ENCODE assay signal across 15 mouse cellular contexts in the genomic region with DNA sequence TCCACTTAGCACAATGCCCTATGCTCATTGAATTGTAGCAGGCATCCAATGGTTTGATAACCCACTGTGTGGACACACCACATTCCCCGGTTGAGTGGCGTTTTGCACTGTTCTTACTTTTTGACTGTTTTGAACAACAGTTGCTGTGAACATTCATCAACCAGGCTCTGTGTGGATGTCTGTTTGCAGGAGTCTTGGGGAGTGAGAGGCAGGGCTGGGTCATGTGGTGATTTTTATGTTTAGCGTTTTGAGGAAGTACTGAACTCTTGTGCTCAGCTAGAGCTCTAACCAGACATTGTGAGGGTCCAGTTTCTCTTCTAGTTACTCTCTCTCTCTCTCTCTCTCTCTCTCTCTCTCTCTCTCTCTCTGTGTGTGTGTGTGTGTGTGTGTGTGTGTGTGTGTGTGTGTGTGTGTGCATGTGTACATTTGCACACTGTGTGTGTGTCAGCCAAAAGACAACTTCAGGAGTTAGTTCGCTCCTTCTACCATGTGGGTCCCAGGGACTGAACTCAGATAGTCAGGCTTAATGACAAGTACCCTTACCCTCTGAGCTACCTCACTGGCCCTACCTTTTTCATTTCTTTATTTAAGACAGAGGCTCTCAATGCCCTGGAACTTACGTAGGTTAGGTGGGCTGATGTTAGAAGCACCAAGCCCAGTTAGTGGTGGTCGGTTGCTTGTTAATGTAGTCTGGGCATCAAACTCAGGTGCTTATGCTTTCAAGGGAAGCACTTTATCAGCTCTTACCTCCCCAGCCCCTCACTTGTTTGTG. TPM values are rescaled to one million over a fixed set of nuclear protein-coding genes. Genes with fewer than 3 reads are reported as not detected.
DNase-seq lines count a peak whose midpoint lies in the region; ATAC-seq and TF ChIP-seq lines count a peak whose summit lies in the region.
"Had no signal": no experiment of that assay in that cellular context is flagged by ENCODE, and none has a peak within 500 bp of the region (broad histone marks: within the 10 kb centered on the region; RNA-seq: fewer than 3 reads in every experiment).

No protein-coding gene starts in this region.

- peak overlapping the region; percentile 72 for H3K4me2 ChIP-seq in CH12.LX (ENCODE audit: insufficient read depth, low read depth, poor library complexity, severe bottlenecking)
- H3K4me2 ChIP-seq: forebrain, embryonic 15.5 days; heart, embryonic 15.5 days; hindbrain, embryonic 13.5 days; midbrain, embryonic 13.5 days had no signal

- no peak for TF ChIP-seq CTCF in gastrocnemius, adult 2 months (IDR thresholded peaks at IDR 0.05)
- TF ChIP-seq CTCF in CH12.LX (conservative IDR thresholded peaks at IDR 0.05 in 1 of 2, IDR thresholded peaks at IDR 0.05 in 1 of 2; ENCODE audit: low read depth in 2 of 2, low read length in 2 of 2): no peak

- dilution Hi-C loops in CH12.LX (cut with MboI; ENCODE audit: extremely low pct_ligation_motif_present, extremely low pct_unique_long_range_greater_than_20kb, low sequenced_read_pairs): no loop called here

- H3K27ac ChIP-seq in gastrocnemius, adult 2 months: peak overlapping the region; percentile 51
- H3K27ac ChIP-seq in CH12.LX (ENCODE audit: insufficient read depth, low read depth): peak overlapping the region; percentile 98
- H3K27ac ChIP-seq: forebrain, embryonic 15.5 days; heart, embryonic 15.5 days; hindbrain, embryonic 13.5 days; midbrain, embryonic 13.5 days had no signal

- intact Hi-C loops in gastrocnemius, adult 2 months (cut with DNase I): no loop called here
- intact Hi-C loops in left cerebral cortex, postnatal 4 days (cut with DNase I): no loop called here

- no peaks in the 10 kb centered on the region for H3K9me3 ChIP-seq in CH12.LX (replicated peaks; ENCODE audit: low read length)
- H3K9me3 ChIP-seq: forebrain, embryonic 15.5 days; heart, embryonic 15.5 days; hindbrain, embryonic 13.5 days; midbrain, embryonic 13.5 days had no signal

- no peak for DNase-seq in gastrocnemius, adult 2 months
- no peak for DNase-seq in gastrocnemius, postnatal 25 days
- no peak for DNase-seq in CH12.LX (ENCODE audit: extremely low read depth)
- no peak for DNase-seq in layer of hippocampus, postnatal 10 days (ENCODE audit: low spot score in 2 of 2)
- no peak for DNase-seq in right cerebral cortex, postnatal 10 days (ENCODE audit: low spot score in 2 of 2)
- DNase-seq in left cerebral cortex, postnatal 4 days: no peak
- DNase-seq: cerebellum, adult 9-10 months; gastrocnemius, postnatal 14 days; kidney, adult 18-20 months had no signal

- H3K9ac ChIP-seq in CH12.LX (ENCODE audit: insufficient read depth, low read depth): peak overlapping the region; percentile 24
- H3K9ac ChIP-seq: forebrain, embryonic 15.5 days; heart, embryonic 15.5 days; hindbrain, embryonic 13.5 days; midbrain, embryonic 13.5 days had no signal

- no peak overlapping the region for H3K4me3 ChIP-seq in gastrocnemius, adult 2 months
- H3K4me3 ChIP-seq in CH12.LX (replicated peaks in 1 of 3; ENCODE audit: low read depth in 2 of 3, low read length in 2 of 3, poor library complexity in 1 of 3): peak overlapping the region; percentile 21 to 39 (median 22)
- H3K4me3 ChIP-seq: forebrain, embryonic 15.5 days; heart, embryonic 15.5 days; hindbrain, embryonic 13.5 days; midbrain, embryonic 13.5 days had no signal

- TF ChIP-seq EP300 in CH12.LX (IDR thresholded peaks at IDR 0.05; ENCODE audit: low read length): no peak

- H3K4me1 ChIP-seq in CH12.LX (ENCODE audit: control insufficient read depth in 1 of 2, insufficient read depth in 2 of 2): peaks cover 26 to 75% of the 10 kb centered on the region in 2 experiments
- H3K4me1 ChIP-seq: forebrain, embryonic 15.5 days; hindbrain, embryonic 13.5 days; midbrain, embryonic 13.5 days had no signal

- TF ChIP-seq POLR2A in CH12.LX (IDR thresholded peaks at IDR 0.05; ENCODE audit: low read depth, low read length): no peak

- H3K36me3 ChIP-seq in CH12.LX (replicated peaks in 1 of 2; ENCODE audit: control insufficient read depth in 1 of 2, insufficient read depth in 1 of 2, low read length in 1 of 2): peaks cover 11 to 61% of the 10 kb centered on the region in 2 experiments
- H3K36me3 ChIP-seq: forebrain, embryonic 15.5 days; heart, embryonic 15.5 days; hindbrain, embryonic 13.5 days; midbrain, embryonic 13.5 days had no signal

- in situ Hi-C loops in CH12.LX (cut with MboI; ENCODE audit: low pct_ligation_motif_present, low pct_unique_long_range_greater_than_20kb, low sequenced_read_pairs): no loop called here

- ATAC-seq in hematopoietic stem cell, adult 5-6 weeks (replicated peaks in 1 of 2; ENCODE audit: insufficient read depth in 1 of 2, low FRiP score in 2 of 2, low TSS enrichment in 1 of 2, low read depth in 1 of 2, poor library complexity in 2 of 2, severe bottlenecking in 2 of 2): peak; percentile 19 to 49; a peak in 1 of 4 replicates
- peak; percentile 25; the same call in 1 of the 2 replicates for ATAC-seq in megakaryocyte, adult 5-6 weeks (ENCODE audit: poor library complexity, severe bottlenecking)
- ATAC-seq: forebrain, embryonic 15.5 days; midbrain, embryonic 13.5 days had no signal

- H3K79me2 ChIP-seq in CH12.LX (replicated peaks; ENCODE audit: control insufficient read depth, extremely low read depth, insufficient read depth, poor library complexity, severe bottlenecking): peaks cover 85% of the 10 kb centered on the region

- no peak for TF ChIP-seq RAD21 in CH12.LX (IDR thresholded peaks at IDR 0.05; ENCODE audit: low read depth, low read length)

- H3K27me3 ChIP-seq in CH12.LX (replicated peaks): no peaks in the 10 kb centered on the region
- H3K27me3 ChIP-seq: forebrain, embryonic 15.5 days; heart, embryonic 15.5 days; hindbrain, embryonic 13.5 days; midbrain, embryonic 13.5 days had no signal

TF ChIP-seq in CH12.LX, 34 proteins besides CTCF, POLR2A, EP300 and RAD21:
- TF ChIP-seq IRF4 (IDR thresholded peaks at IDR 0.05; ENCODE audit: low read depth, low read length) (no peak), ZC3H11A (IDR thresholded peaks at IDR 0.05; ENCODE audit: low read depth, low read length) (no peak), CHD2 (IDR thresholded peaks at IDR 0.05; ENCODE audit: low read length) (no peak), HCFC1 (IDR thresholded peaks at IDR 0.05; ENCODE audit: low read depth, low read length) (no peak), SIN3A (IDR thresholded peaks at IDR 0.05; ENCODE audit: low read length) (peak; percentile 55), USF1 (IDR thresholded peaks at IDR 0.05; ENCODE audit: low read depth, low read length) (peak; percentile 23)

RNA-seq across cellular contexts. Expression of gene Inpp5d, which starts 5.3 kb away (rescaled TPM):
- 1 to 10 TPM; 3.8 to 4.2 TPM for total RNA-seq in gastrocnemius, adult 2 months (2021)
- total RNA-seq in gastrocnemius, postnatal 25 days (2021): 1 to 10 TPM; 1.9 to 5.3 TPM
- 80.9 and 97.1 TPM in 2 replicates for total RNA-seq in CH12.LX (2012; rRNA removed)
- total RNA-seq in CH12.LX (2014; rRNA removed): 106 and 112 TPM in 2 replicates
- polyA plus RNA-seq in CH12.LX (2012; ENCODE audit: insufficient read length, low read depth): 109 TPM in 2 replicates
- 113 and 132 TPM in 2 replicates for total RNA-seq in hematopoietic stem cell, adult 5-6 weeks (2017)
- 99.6 and 105 TPM in 2 replicates for total RNA-seq in megakaryocyte, adult 5-6 weeks (2015)
- total RNA-seq in megakaryocyte, adult 5-6 weeks (2017): 88.0 and 148 TPM in 2 replicates
- total RNA-seq in layer of hippocampus, postnatal 10 days (2021): 10 to 100 TPM; 15.2 to 17.7 TPM
- 10 to 100 TPM; 10.2 to 10.7 TPM for total RNA-seq in left cerebral cortex, postnatal 4 days (2021)

RNA-seq across cellular contexts. Expression of gene Ngef, which starts 51.8 kb away (rescaled TPM):
- under 1 TPM; 0.08 to 0.17 TPM for total RNA-seq in gastrocnemius, adult 2 months (2021)
- under 1 TPM; 0.28 to 0.35 TPM for total RNA-seq in gastrocnemius, postnatal 25 days (2021)
- 0.04 TPM in 1 of 2 replicates, not detected in the other for total RNA-seq in CH12.LX (2012; rRNA removed)
- total RNA-seq in CH12.LX (2014; rRNA removed): not detected in 2 replicates
- polyA plus RNA-seq in CH12.LX (2012; ENCODE audit: insufficient read length, low read depth): not detected in 2 replicates
- total RNA-seq in hematopoietic stem cell, adult 5-6 weeks (2017): not detected in 2 replicates
- not detected in 2 replicates for total RNA-seq in megakaryocyte, adult 5-6 weeks (2015)
- not detected in 2 replicates for total RNA-seq in megakaryocyte, adult 5-6 weeks (2017)
- 10 to 100 TPM; 70.8 to 76.4 TPM for total RNA-seq in layer of hippocampus, postnatal 10 days (2021)
- total RNA-seq in left cerebral cortex, postnatal 4 days (2021): 10 to 100 TPM; 92.5 to 94.7 TPM

Comparison
In these comparisons a context has a peak if more than half of its experiments do, and no peak if none do; other contexts are left out.
1. RNA of gene Ngef, which starts 51.8 kb away (total RNA-seq): 92.5 to 94.7 TPM in left cerebral cortex, postnatal 4 days and 70.8 to 76.4 TPM in layer of hippocampus, postnatal 10 days; 0.28 to 0.35 TPM in gastrocnemius, postnatal 25 days, 0.08 to 0.17 TPM in gastrocnemius, adult 2 months, 0.04 TPM in CH12.LX, not detected in hematopoietic stem cell, adult 5-6 weeks and not detected in megakaryocyte, adult 5-6 weeks; every median in the first group is over 10 times any median in the second.